ENCODE assay signal across 20 mouse cellular contexts in the genomic region with DNA sequence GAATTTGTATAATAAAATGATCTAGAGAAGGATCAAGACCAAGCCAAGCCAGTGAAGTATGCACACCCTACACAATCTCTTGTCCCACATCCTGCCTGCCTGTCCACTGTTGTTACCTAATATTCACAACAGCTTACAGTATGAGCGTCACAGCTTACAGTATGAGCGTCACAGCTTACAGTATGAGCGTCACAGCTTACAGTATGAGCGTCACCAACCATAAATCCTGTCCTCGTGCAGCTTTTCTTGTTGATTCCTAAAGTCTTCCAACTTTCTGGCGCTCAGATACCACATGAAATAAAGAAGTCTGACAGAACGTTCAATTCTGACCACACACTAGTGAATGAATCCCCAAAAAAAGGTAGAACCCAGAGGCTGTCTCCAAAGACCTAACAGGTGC. TPM values are rescaled to one million over a fixed set of nuclear protein-coding genes. Genes with fewer than 3 reads are reported as not detected.
"Had no signal": no experiment of that assay in that cellular context is flagged by ENCODE, and none has a peak within 500 bp of the region (broad histone marks: within the 10 kb centered on the region; RNA-seq: fewer than 3 reads in every experiment).

No protein-coding gene starts in this region.

- ATAC-seq: liver, embryonic 12.5 days; midbrain, embryonic 15.5 days had no signal

- H3K4me1 ChIP-seq: kidney, embryonic 15.5 days; limb, embryonic 15.5 days; midbrain, embryonic 15.5 days; neural tube, embryonic 13.5 days; stomach, embryonic 15.5 days had no signal

- DNase-seq: kidney, adult 2 months; kidney, postnatal 25 days; lung, embryonic 14.5 days; lung, postnatal 10 days; lung, postnatal 4 days; right cerebral cortex, postnatal 14 days; thymus, adult 2 months; thymus, postnatal 25 days had no signal

- H3K4me2 ChIP-seq: kidney, embryonic 15.5 days; limb, embryonic 15.5 days; liver, embryonic 12.5 days; lung, embryonic 14.5 days; midbrain, embryonic 11.5 days; midbrain, embryonic 15.5 days; neural tube, embryonic 13.5 days; stomach, embryonic 15.5 days had no signal

- H3K27ac ChIP-seq: kidney, embryonic 15.5 days; left cerebral cortex, adult 2 months; limb, embryonic 15.5 days; liver, embryonic 12.5 days; midbrain, embryonic 15.5 days; neural tube, embryonic 13.5 days; stomach, embryonic 15.5 days had no signal

- H3K9ac ChIP-seq: kidney, embryonic 15.5 days; limb, embryonic 15.5 days; liver, embryonic 12.5 days; lung, embryonic 14.5 days; midbrain, embryonic 15.5 days; neural tube, embryonic 13.5 days; stomach, embryonic 15.5 days had no signal

- H3K9me3 ChIP-seq: kidney, embryonic 15.5 days; limb, embryonic 15.5 days; liver, embryonic 12.5 days; megakaryocyte, embryonic 14.5 days; midbrain, embryonic 15.5 days; neural tube, embryonic 13.5 days; stomach, embryonic 15.5 days had no signal

- H3K4me3 ChIP-seq: kidney, embryonic 15.5 days; left cerebral cortex, adult 2 months; limb, embryonic 15.5 days; liver, embryonic 12.5 days; midbrain, embryonic 15.5 days; neural tube, embryonic 13.5 days; stomach, embryonic 15.5 days had no signal

- H3K27me3 ChIP-seq: kidney, embryonic 15.5 days; limb, embryonic 15.5 days; liver, embryonic 12.5 days; megakaryocyte, embryonic 14.5 days; midbrain, embryonic 15.5 days; neural tube, embryonic 13.5 days; stomach, embryonic 15.5 days had no signal

RNA-seq across cellular contexts. Expression of a gene that starts 44.3 kb away (rescaled TPM):
- total RNA-seq: layer of hippocampus, postnatal 25 days; left cerebral cortex, adult 2 months; left cerebral cortex, postnatal 25 days had no signal
- polyA plus RNA-seq: limb, embryonic 11.5 days; lung, embryonic 14.5 days; midbrain, embryonic 11.5 days; midbrain, embryonic 15.5 days; neural tube, embryonic 13.5 days had no signal
